Mouse (Mus musculus) adrenal gland, adult 8-10 months (tissue): ENCODE results near the gene Dnah7a. TPM values are rescaled to one million over a fixed set of nuclear protein-coding genes. Genes with fewer than 3 reads are reported as not detected.
"Not testable (repeated sequence)": the region's sequence is repeated elsewhere in the genome, so short reads cannot be mapped to it uniquely, and the experiment has no call there.

Experiments
- DNase-seq: peaks from one replicate; pipeline ENCODE4 v3.0.0; 2022
- total RNA-seq, 4 experiments: library from RNA; stranded (reverse); gene quantifications; 2 replicates each; pipeline ENCODE4 v1.2.4; 2022

Dnah7a gene
- 1 to 10 TPM in 1 of 4 experiments, under 1 TPM in 3; 0.32 to 1.7 (median 0.71) TPM for total RNA-seq

GRCm38 (mm10) chr1:53706431-53707361 lies at the start of gene Dnah7a:
TSS of gene Dnah7a (minus strand) at chr1:53706784.
- peak; percentile 4 for DNase-seq

- not testable (repeated sequence) for DNase-seq
Measured at GRCm38 (mm10) chr1:53753501-53753900, 46.9 kb upstream of the Dnah7a start.

GRCm38 (mm10) chr1:53751144-53751543 lies 44.6 kb upstream of the Dnah7a start:
- no peak for DNase-seq

- not testable (repeated sequence) for DNase-seq
Measured at GRCm38 (mm10) chr1:53750697-53751096, 44.1 kb upstream of the Dnah7a start.

GRCm38 (mm10) chr1:53749881-53750385 lies 43.3 kb upstream of the Dnah7a start:
- not testable (repeated sequence) for DNase-seq

GRCm38 (mm10) chr1:53748571-53748970 lies 42.0 kb upstream of the Dnah7a start:
- no peak for DNase-seq

- DNase-seq: no peak
Measured at GRCm38 (mm10) chr1:53746001-53746400, 39.4 kb upstream of the Dnah7a start.

GRCm38 (mm10) chr1:53741742-53742458 lies 35.3 kb upstream of the Dnah7a start:
- no peak for DNase-seq

GRCm38 (mm10) chr1:53740777-53741336 lies 34.3 kb upstream of the Dnah7a start:
- DNase-seq: no peak

GRCm38 (mm10) chr1:53740077-53740776 lies 33.6 kb upstream of the Dnah7a start:
- DNase-seq: not testable (repeated sequence)

- no peak for DNase-seq
Measured at GRCm38 (mm10) chr1:53736583-53736982, 30.0 kb upstream of the Dnah7a start.

GRCm38 (mm10) chr1:53728489-53729225 lies 22.1 kb upstream of the Dnah7a start:
- no peak for DNase-seq

- no peak for DNase-seq
Measured at GRCm38 (mm10) chr1:53726883-53727282, 20.3 kb upstream of the Dnah7a start.

GRCm38 (mm10) chr1:53721353-53721752 lies 14.8 kb upstream of the Dnah7a start:
- no peak for DNase-seq

- DNase-seq: no peak
Measured at GRCm38 (mm10) chr1:53720601-53721351, 14.2 kb upstream of the Dnah7a start.

GRCm38 (mm10) chr1:53715966-53716515 lies 9.5 kb upstream of the Dnah7a start:
- DNase-seq: no peak

GRCm38 (mm10) chr1:53715446-53715845 lies 8.9 kb upstream of the Dnah7a start:
- DNase-seq: no peak

GRCm38 (mm10) chr1:53713383-53713782 lies 6.8 kb upstream of the Dnah7a start:
- not testable (repeated sequence) for DNase-seq

GRCm38 (mm10) chr1:53711069-53711468 lies 4.5 kb upstream of the Dnah7a start:
- no peak for DNase-seq

- not testable (repeated sequence) for DNase-seq
Measured at GRCm38 (mm10) chr1:53709602-53710001, 3.0 kb upstream of the Dnah7a start.
